Mouse (Mus musculus) stomach, postnatal 0 days (tissue): ENCODE measurements at regions not wholly inside any gene's neighbourhood (a gene's known extent, or its start where the extent isn't known, plus 50 kb on each side); places are given as distances from the start of the nearest gene placed in this dataset.

ENCODE experiments used
- CTCF ChIP-seq: IDR thresholded peaks from 2 replicates; pipeline ENCODE4 v1.5.1; 2016; ENCODE audit warnings: antibody characterized with exemption, low read depth, mild to moderate bottlenecking, moderate library complexity
- EP300 ChIP-seq: optimal IDR thresholded peaks from 2 replicates; pipeline ENCODE3; 2016; ENCODE audit warnings: antibody characterized with exemption

GRCm38 (mm10) chr8:10925582-10926517 lies 82.4 kb downstream of the Irs2 start:
- TF ChIP-seq CTCF (no peak), EP300 (no peak)
